Mouse (Mus musculus) liver, embryonic 12.5 days (tissue): ENCODE measurements around the gene Gm49510. TPM values are rescaled to one million over a fixed set of nuclear protein-coding genes. Genes with fewer than 3 reads are reported as not detected.

ENCODE experiments used
- ATAC-seq: fragments of 200-750 bp; cut with Nextera tagmentation; 2 replicates; pipeline ENCODE4 v1.8.0; 2017; ENCODE audit warnings: moderate number of reproducible peaks, mild to moderate bottlenecking, moderate library complexity
- H3K27ac ChIP-seq: fragments of 300-500 bp; sonication (generic); 2 replicates; pipeline ENCODE4 v1.5.1; 2016; ENCODE audit warnings: mild to moderate bottlenecking
- H3K27me3 ChIP-seq: fragments of 300-500 bp; sonication (generic); replicated peaks from 2 replicates; pipeline ENCODE4 v1.6.1; 2016; ENCODE audit warnings: mild to moderate bottlenecking, moderate library complexity
- H3K36me3 ChIP-seq: fragments of 300-500 bp; sonication (generic); 2 replicates; pipeline ENCODE4 v1.6.1; 2016; ENCODE audit warnings: mild to moderate bottlenecking, moderate library complexity
- H3K4me1 ChIP-seq: fragments of 300-500 bp; sonication (generic); 2 replicates; pipeline ENCODE4 v1.6.1; 2016
- H3K4me2 ChIP-seq: fragments of 300-500 bp; sonication (generic); 2 replicates; pipeline ENCODE4 v1.6.1; 2016; ENCODE audit warnings: mild to moderate bottlenecking, moderate library complexity
- H3K4me3 ChIP-seq: fragments of 300-500 bp; sonication (generic); 2 replicates; pipeline ENCODE4 v1.5.1; 2016; ENCODE audit warnings: mild to moderate bottlenecking, moderate library complexity
- H3K9ac ChIP-seq: fragments of 300-500 bp; sonication (generic); 2 replicates; pipeline ENCODE4 v1.6.1; 2016; ENCODE audit warnings: mild to moderate bottlenecking, moderate library complexity
- H3K9me3 ChIP-seq: fragments of 300-500 bp; sonication (generic); replicated peaks from 2 replicates; pipeline ENCODE4 v1.6.1; 2016; ENCODE audit warnings: mild to moderate bottlenecking, moderate library complexity
- WGBS: fragments of 180-500 bp; shearing (Covaris S2); methylation state at CpG from one replicate; pipeline ENCODE4 v1.1.7; 2016; ENCODE audit not compliant: insufficient replicate concordance; 5-methylcytosine and 5-hydroxymethylcytosine counted together
- polyA plus RNA-seq: library from polyadenylated mRNA; unstranded; fragments of >200 nt; fragmentation: Nextera tagmentation; extraction: Ambion mirVana; gene quantifications from 2 replicates; pipeline ENCODE4 v1.2.1, GENCODE M21; 2016

Gm49510 gene
- polyA plus RNA-seq, 1 experiment from 2014 or later: 0.17 TPM

GRCm38 (mm10) chr15:78934784-78935320, 35.4 kb downstream of the Gm49510 start, which contains the start of gene Nol12:
Gene Nol12 (plus strand): TSS chr15:78934933.
- no peaks in the 10 kb centered on the region for H3K27me3 ChIP-seq
- under 1% methylated on average over 42 of the region's 42 CpGs for WGBS
- ATAC-seq: peak; percentile 80
- peak within 1 kb of the TSS; percentile 79 for H3K4me2 ChIP-seq
- peaks cover 44% of the 10 kb centered on the region for H3K36me3 ChIP-seq
- peak within 1 kb of the TSS; percentile 70 for H3K4me3 ChIP-seq
- H3K9ac ChIP-seq: peak within 1 kb of the TSS; percentile 79
- H3K27ac ChIP-seq: peak within 1 kb of the TSS; percentile 82
- H3K4me1 ChIP-seq: peaks cover 61% of the 10 kb centered on the region
- no peaks in the 10 kb centered on the region for H3K9me3 ChIP-seq

- H3K4me2 ChIP-seq: peak overlapping the region; percentile 79
- peak; percentile 71 for ATAC-seq
- peak overlapping the region; percentile 70 for H3K4me3 ChIP-seq
- H3K9ac ChIP-seq: peak overlapping the region; percentile 79
- H3K36me3 ChIP-seq: peaks cover 52% of the 10 kb centered on the region
- peaks cover 50% of the 10 kb centered on the region for H3K4me1 ChIP-seq
- H3K27ac ChIP-seq: peak overlapping the region; percentile 82
- H3K27me3 ChIP-seq: no peaks in the 10 kb centered on the region
- WGBS: 67% methylated on average over 12 of the region's 12 CpGs
- no peaks in the 10 kb centered on the region for H3K9me3 ChIP-seq
Measured at GRCm38 (mm10) chr15:78936403-78936802, 36.9 kb downstream of the Gm49510 start.

- peaks cover 47% of the 10 kb centered on the region for H3K4me1 ChIP-seq
- 90% methylated on average over 10 of the region's 10 CpGs for WGBS
- H3K9me3 ChIP-seq: no peaks in the 10 kb centered on the region
- ATAC-seq: no peak
- no peak overlapping the region for H3K4me3 ChIP-seq
- H3K36me3 ChIP-seq: peaks cover 60% of the 10 kb centered on the region
- H3K9ac ChIP-seq: no peak overlapping the region
- peak overlapping the region; percentile 79 for H3K4me2 ChIP-seq
- H3K27me3 ChIP-seq: no peaks in the 10 kb centered on the region
- H3K27ac ChIP-seq: peak overlapping the region; percentile 82
Measured at GRCm38 (mm10) chr15:78937311-78937710, 37.8 kb downstream of the Gm49510 start.

GRCm38 (mm10) chr15:78937963-78938362, 38.5 kb downstream of the Gm49510 start:
- Histone ChIP-seq H3K9ac (no peak overlapping the region), H3K4me3 (no peak overlapping the region), H3K36me3 (peaks cover 60% of the 10 kb centered on the region), H3K4me1 (peaks cover 50% of the 10 kb centered on the region), H3K27ac (0 out of 2 replicates have a peak overlapping the region, but pooled peaks have one; percentile 82), H3K4me2 (no peak overlapping the region), H3K9me3 (no peaks in the 10 kb centered on the region), H3K27me3 (no peaks in the 10 kb centered on the region)
- WGBS: 98% methylated on average over 2 of the region's 2 CpGs
- ATAC-seq: no peak

GRCm38 (mm10) chr15:78940325-78940724, 40.9 kb downstream of the Gm49510 start:
- H3K4me2 ChIP-seq: no peak overlapping the region
- H3K9ac ChIP-seq: no peak overlapping the region
- H3K27me3 ChIP-seq: no peaks in the 10 kb centered on the region; the same call in 1 of the 2 replicates
- no peaks in the 10 kb centered on the region for H3K9me3 ChIP-seq
- 86% methylated on average over 13 of the region's 13 CpGs for WGBS
- no peak overlapping the region for H3K4me3 ChIP-seq
- no peak overlapping the region for H3K27ac ChIP-seq
- H3K4me1 ChIP-seq: peaks cover 42% of the 10 kb centered on the region
- H3K36me3 ChIP-seq: peaks cover 60% of the 10 kb centered on the region
- ATAC-seq: no peak

GRCm38 (mm10) chr15:78942663-78943062, 43.2 kb downstream of the Gm49510 start:
- ATAC-seq: peak; percentile 66
- H3K36me3 ChIP-seq: peaks cover 45% of the 10 kb centered on the region
- 23% methylated on average over 9 of the region's 9 CpGs for WGBS

GRCm38 (mm10) chr15:78946232-78946631, 46.8 kb downstream of the Gm49510 start:
- H3K4me3 ChIP-seq: no peak overlapping the region
- peaks cover 31% of the 10 kb centered on the region for H3K4me1 ChIP-seq
- no peak for ATAC-seq
- no peak overlapping the region for H3K27ac ChIP-seq
- H3K4me2 ChIP-seq: no peak overlapping the region
- WGBS: 70% methylated on average over 7 of the region's 7 CpGs
- no peak overlapping the region for H3K9ac ChIP-seq
- H3K9me3 ChIP-seq: no peaks in the 10 kb centered on the region
- H3K36me3 ChIP-seq: peaks cover 9% of the 10 kb centered on the region
- peaks cover 43% of the 10 kb centered on the region for H3K27me3 ChIP-seq

More at GRCm38 (mm10) chr15:78942663-78943062, 43.2 kb downstream of the Gm49510 start:
- Histone ChIP-seq H3K9me3 (no peaks in the 10 kb centered on the region), H3K9ac (no peak overlapping the region), H3K4me3 (peak overlapping the region; percentile 24; the same call in 1 of the 2 replicates), H3K4me2 (peak overlapping the region; percentile 47), H3K27ac (0 out of 2 replicates have a peak overlapping the region, but pooled peaks have one; percentile 28), H3K27me3 (peaks cover 23% of the 10 kb centered on the region), H3K4me1 (peaks cover 26% of the 10 kb centered on the region)

DNA sequence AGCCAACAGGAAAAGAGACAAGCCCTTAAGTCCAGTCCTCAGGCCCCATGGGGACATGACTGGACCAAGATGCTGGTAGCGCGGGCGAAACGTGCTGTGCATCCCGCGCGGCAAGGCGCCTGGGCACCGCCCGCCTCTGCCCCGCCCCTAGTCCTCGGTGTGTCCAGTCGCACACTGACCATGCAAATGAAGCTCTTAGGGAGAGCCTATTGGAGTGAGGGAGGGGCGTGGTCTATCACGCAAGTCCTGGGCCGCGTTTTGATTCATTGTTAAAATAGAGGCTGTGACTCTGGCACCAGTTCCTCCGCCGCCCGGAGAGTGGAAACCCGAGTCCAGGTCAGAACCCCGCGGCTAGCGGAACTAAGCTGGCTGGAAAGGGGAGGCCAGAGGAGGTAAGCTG, 48.2 kb downstream of the Gm49510 start, which contains the start of gene Triobp:
Gene Triobp, plus strand, starts transcription at position 68 of the 400 bp plus-strand sequence.
- Histone ChIP-seq H3K4me1 (peaks cover 22% of the 10 kb centered on the region), H3K4me2 (peak within 1 kb of the TSS; percentile 62), H3K9ac (peak within 1 kb of the TSS; percentile 23; the same call in 1 of the 2 replicates), H3K36me3 (no peaks in the 10 kb centered on the region), H3K27ac (no peak within 1 kb of the TSS), H3K27me3 (peaks cover 47% of the 10 kb centered on the region), H3K4me3 (peak within 1 kb of the TSS; percentile 39), H3K9me3 (no peaks in the 10 kb centered on the region)
- ATAC-seq: peak; percentile 86
- WGBS: 1% methylated on average over 24 of the region's 24 CpGs

GRCm38 (mm10) chr15:78948152-78948725, 48.8 kb downstream of the Gm49510 start:
- Histone ChIP-seq H3K36me3 (no peaks in the 10 kb centered on the region), H3K4me2 (peak overlapping the region; percentile 62), H3K27me3 (peaks cover 48% of the 10 kb centered on the region), H3K9me3 (no peaks in the 10 kb centered on the region), H3K9ac (peak overlapping the region; percentile 23; the same call in 1 of the 2 replicates), H3K27ac (no peak overlapping the region), H3K4me3 (peak overlapping the region; percentile 39), H3K4me1 (peaks cover 16% of the 10 kb centered on the region)
- WGBS: 12% methylated on average over 11 of the region's 11 CpGs
- no peak for ATAC-seq

DNA sequence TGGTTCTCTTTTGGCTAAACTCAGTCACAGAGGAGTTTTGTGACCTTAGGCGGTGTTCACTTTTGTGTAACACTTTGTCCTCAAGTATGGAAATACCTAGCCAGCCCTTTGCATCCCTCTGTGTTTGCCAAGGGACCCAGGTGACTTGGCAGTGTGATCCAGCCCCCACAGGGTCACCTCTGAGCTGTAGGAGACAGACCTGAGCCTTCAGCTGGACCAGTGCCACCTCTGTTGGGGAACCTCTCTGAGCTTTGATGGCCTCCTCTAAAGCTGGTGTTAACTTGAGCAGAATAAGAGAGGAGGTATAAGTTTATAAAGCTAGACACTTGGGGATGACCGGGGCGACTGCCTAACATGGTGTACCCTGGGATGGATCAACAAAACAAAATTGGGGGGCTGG, 49.4 kb downstream of the Gm49510 start:
- Histone ChIP-seq H3K4me1 (peaks cover 16% of the 10 kb centered on the region), H3K9me3 (no peaks in the 10 kb centered on the region), H3K27me3 (peaks cover 48% of the 10 kb centered on the region), H3K4me3 (no peak overlapping the region), H3K36me3 (no peaks in the 10 kb centered on the region), H3K27ac (no peak overlapping the region), H3K9ac (no peak overlapping the region), H3K4me2 (no peak overlapping the region)
- ATAC-seq: no peak
- WGBS: 81% methylated on average over 3 of the region's 3 CpGs

- Histone ChIP-seq H3K27me3 (peaks cover 12% of the 10 kb centered on the region), H3K4me1 (no peaks in the 10 kb centered on the region), H3K27ac (no peak overlapping the region), H3K4me2 (no peak overlapping the region), H3K36me3 (no peaks in the 10 kb centered on the region), H3K4me3 (no peak overlapping the region), H3K9me3 (no peaks in the 10 kb centered on the region), H3K9ac (no peak overlapping the region)
- 55% methylated on average over 3 of the region's 3 CpGs for WGBS
- no peak for ATAC-seq
Measured at GRCm38 (mm10) chr15:78955663-78956062, 56.2 kb downstream of the Gm49510 start.

DNA sequence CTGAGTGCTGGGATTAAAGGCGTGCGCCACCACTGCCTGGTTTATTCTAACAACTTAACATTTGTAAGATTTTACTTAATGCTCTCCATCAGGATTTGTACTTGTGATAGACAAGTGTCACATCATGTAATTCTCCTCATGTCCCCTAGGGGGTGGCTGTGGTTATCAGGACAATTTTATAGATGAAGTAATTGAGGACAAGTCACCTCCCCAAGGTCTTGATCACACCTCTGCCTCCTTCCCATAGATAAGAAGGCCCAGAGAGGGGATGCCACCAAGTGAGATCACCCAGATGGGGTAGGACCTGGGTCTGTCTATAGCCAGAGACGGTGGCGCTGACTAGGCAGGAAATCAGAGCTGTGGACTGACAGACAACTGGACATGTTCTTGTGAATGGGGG, 56.9 kb downstream of the Gm49510 start:
- Histone ChIP-seq H3K9ac (no peak overlapping the region), H3K4me1 (no peaks in the 10 kb centered on the region), H3K4me3 (no peak overlapping the region), H3K27me3 (peaks cover 12% of the 10 kb centered on the region), H3K9me3 (no peaks in the 10 kb centered on the region), H3K36me3 (no peaks in the 10 kb centered on the region), H3K4me2 (no peak overlapping the region), H3K27ac (no peak overlapping the region)
- ATAC-seq: no peak
- WGBS: 45% methylated on average over 4 of the region's 4 CpGs
